Mouse (Mus musculus): ENCODE data around the gene Fasl. TPM values are rescaled to one million over a fixed set of nuclear protein-coding genes. Genes with fewer than 3 reads are reported as not detected.

Fasl gene
- polyA plus RNA-seq, 1 experiment from 2014 or later, result not detected

GRCm38 (mm10) chr1:161746542-161747302 is 41.6 kb downstream of the Fasl start:
- no peaks in the 10 kb centered on the region for H3K36me3 ChIP-seq (ENCODE audit: control insufficient read depth, insufficient read depth, low read length)
- H3K9ac ChIP-seq (ENCODE audit: low read depth, low read length), result no peak overlapping the region
- no peak for ATAC-seq
- no peak overlapping the region for H3K4me2 ChIP-seq (ENCODE audit: low read depth, low read length)
- H3K27ac ChIP-seq (ENCODE audit: low read length), result no peak overlapping the region
- WGBS, result 81% methylated on average over 25 of the region's 25 CpGs
- H3K27me3 ChIP-seq (replicated peaks; ENCODE audit: control insufficient read depth, insufficient read depth, low read length), result no peaks in the 10 kb centered on the region
- no peaks in the 10 kb centered on the region for H3K9me3 ChIP-seq (ENCODE audit: control insufficient read depth, low read length)
- H3K4me3 ChIP-seq (ENCODE audit: low read length), result no peak overlapping the region
- H3K4me1 ChIP-seq (ENCODE audit: control insufficient read depth, insufficient read depth, low read length), result no peaks in the 10 kb centered on the region

GRCm38 (mm10) chr1:161744855-161745254 is 43.4 kb downstream of the Fasl start:
- Histone ChIP-seq H3K4me3 (ENCODE audit: low read length) (no peak overlapping the region), H3K27ac (ENCODE audit: low read length) (no peak overlapping the region), H3K9ac (ENCODE audit: low read depth, low read length) (no peak overlapping the region), H3K4me2 (ENCODE audit: low read depth, low read length) (no peak overlapping the region), H3K4me1 (ENCODE audit: control insufficient read depth, insufficient read depth, low read length) (no peaks in the 10 kb centered on the region), H3K27me3 (replicated peaks; ENCODE audit: control insufficient read depth, insufficient read depth, low read length) (no peaks in the 10 kb centered on the region), H3K36me3 (ENCODE audit: control insufficient read depth, insufficient read depth, low read length) (no peaks in the 10 kb centered on the region), H3K9me3 (ENCODE audit: control insufficient read depth, low read length) (no peaks in the 10 kb centered on the region)
- ATAC-seq, result no peak
- 80% methylated on average over 4 of the region's 4 CpGs for WGBS

- Histone ChIP-seq H3K4me2 (ENCODE audit: low read depth, low read length) (no peak overlapping the region), H3K27ac (ENCODE audit: low read length) (no peak overlapping the region), H3K9ac (ENCODE audit: low read depth, low read length) (no peak overlapping the region), H3K4me1 (ENCODE audit: control insufficient read depth, insufficient read depth, low read length) (no peaks in the 10 kb centered on the region), H3K4me3 (ENCODE audit: low read length) (no peak overlapping the region), H3K27me3 (replicated peaks; ENCODE audit: control insufficient read depth, insufficient read depth, low read length) (no peaks in the 10 kb centered on the region), H3K36me3 (ENCODE audit: control insufficient read depth, insufficient read depth, low read length) (no peaks in the 10 kb centered on the region), H3K9me3 (ENCODE audit: control insufficient read depth, low read length) (no peaks in the 10 kb centered on the region)
- WGBS, result 80% methylated on average over 4 of the region's 4 CpGs
- ATAC-seq, result no peak
Observed at GRCm38 (mm10) chr1:161744209-161744608, 44.1 kb downstream of the Fasl start.

DNA sequence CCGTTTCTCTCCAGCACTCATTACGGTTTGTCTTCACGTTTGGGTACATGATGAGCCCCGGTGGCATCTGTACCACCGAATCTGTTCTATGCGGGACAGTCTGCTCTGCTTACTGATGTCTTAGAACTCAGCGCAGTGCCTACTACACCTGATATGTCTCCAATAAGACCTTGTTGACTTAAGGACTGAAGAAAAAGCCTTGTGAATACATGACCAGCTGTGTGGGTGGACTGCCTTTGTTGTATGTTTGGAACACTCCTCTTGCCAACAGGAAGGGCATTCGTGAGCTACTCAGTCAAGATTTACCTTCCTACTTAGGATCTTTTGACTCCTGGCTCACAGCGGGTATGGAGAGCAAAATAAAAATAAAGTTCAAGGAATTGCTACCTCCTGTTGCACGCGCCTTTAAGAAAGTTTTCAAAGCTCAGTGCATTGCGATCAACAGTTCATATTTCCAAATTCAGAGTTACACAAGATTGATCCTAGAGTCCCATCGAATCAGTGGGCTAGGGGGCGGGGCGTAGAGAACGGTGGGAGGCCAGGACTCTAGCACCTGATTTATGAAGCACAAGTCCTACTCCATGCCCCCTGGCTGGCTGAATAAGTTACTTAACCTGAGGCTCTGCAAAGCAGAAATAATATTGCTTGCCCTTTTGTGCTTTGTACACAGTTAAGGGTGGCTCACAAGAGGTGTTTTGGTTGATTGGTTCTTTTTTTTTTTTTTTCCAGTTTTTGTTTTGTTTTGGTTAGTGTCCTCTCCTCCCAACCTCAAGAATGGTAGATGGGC is 45.6 kb downstream of the Fasl start:
- H3K9me3 ChIP-seq (ENCODE audit: control insufficient read depth, low read length), result no peaks in the 10 kb centered on the region
- ATAC-seq, result no peak
- 85% methylated on average over 16 of the region's 16 CpGs for WGBS
- H3K27ac ChIP-seq (ENCODE audit: low read length), result no peak overlapping the region
- H3K4me1 ChIP-seq (ENCODE audit: control insufficient read depth, insufficient read depth, low read length), result no peaks in the 10 kb centered on the region
- no peaks in the 10 kb centered on the region for H3K36me3 ChIP-seq (ENCODE audit: control insufficient read depth, insufficient read depth, low read length)
- no peaks in the 10 kb centered on the region for H3K27me3 ChIP-seq (replicated peaks; ENCODE audit: control insufficient read depth, insufficient read depth, low read length)
- no peak overlapping the region for H3K4me3 ChIP-seq (ENCODE audit: low read length)
- H3K4me2 ChIP-seq (ENCODE audit: low read depth, low read length), result no peak overlapping the region
- H3K9ac ChIP-seq (ENCODE audit: low read depth, low read length), result no peak overlapping the region

- H3K4me2 ChIP-seq (ENCODE audit: low read depth, low read length), result no peak overlapping the region
- no peak for ATAC-seq
- no peak overlapping the region for H3K27ac ChIP-seq (ENCODE audit: low read length)
- no peaks in the 10 kb centered on the region for H3K9me3 ChIP-seq (ENCODE audit: control insufficient read depth, low read length)
- H3K36me3 ChIP-seq (ENCODE audit: control insufficient read depth, insufficient read depth, low read length), result no peaks in the 10 kb centered on the region
- no peaks in the 10 kb centered on the region for H3K27me3 ChIP-seq (replicated peaks; ENCODE audit: control insufficient read depth, insufficient read depth, low read length)
- no peak overlapping the region for H3K4me3 ChIP-seq (ENCODE audit: low read length)
- no peaks in the 10 kb centered on the region for H3K4me1 ChIP-seq (ENCODE audit: control insufficient read depth, insufficient read depth, low read length)
- H3K9ac ChIP-seq (ENCODE audit: low read depth, low read length), result no peak overlapping the region
- WGBS, result 3% methylated on average over 3 of the region's 3 CpGs
Observed at GRCm38 (mm10) chr1:161736848-161737247, 51.4 kb downstream of the Fasl start.

DNA sequence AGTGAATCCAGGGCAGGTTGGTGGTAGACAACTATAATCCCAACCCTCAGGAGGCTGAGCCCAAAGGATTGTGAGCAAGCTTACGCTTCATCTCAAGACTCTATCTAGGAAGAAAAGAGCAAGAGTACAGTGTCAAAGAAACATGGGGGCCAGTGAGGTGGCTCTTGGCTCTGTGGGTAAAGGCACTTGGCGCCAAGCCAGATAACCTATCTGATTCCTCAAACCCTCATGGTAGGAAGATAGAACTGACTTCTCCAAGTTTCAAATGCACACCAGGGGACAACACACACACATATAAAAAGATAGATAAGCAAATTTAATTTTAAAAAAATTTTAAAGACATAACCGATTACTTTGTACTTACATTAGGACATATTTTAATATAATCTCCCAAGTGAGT is 52.0 kb downstream of the Fasl start:
- Histone ChIP-seq H3K36me3 (ENCODE audit: control insufficient read depth, insufficient read depth, low read length) (no peaks in the 10 kb centered on the region), H3K9ac (ENCODE audit: low read depth, low read length) (no peak overlapping the region), H3K4me2 (ENCODE audit: low read depth, low read length) (no peak overlapping the region), H3K27ac (ENCODE audit: low read length) (no peak overlapping the region), H3K9me3 (ENCODE audit: control insufficient read depth, low read length) (no peaks in the 10 kb centered on the region), H3K4me1 (ENCODE audit: control insufficient read depth, insufficient read depth, low read length) (no peaks in the 10 kb centered on the region), H3K4me3 (ENCODE audit: low read length) (no peak overlapping the region), H3K27me3 (replicated peaks; ENCODE audit: control insufficient read depth, insufficient read depth, low read length) (no peaks in the 10 kb centered on the region)
- ATAC-seq, result no peak
- WGBS, result 89% methylated on average over 3 of the region's 3 CpGs

- H3K4me1 ChIP-seq (ENCODE audit: control insufficient read depth, insufficient read depth, low read length), result no peaks in the 10 kb centered on the region
- H3K27me3 ChIP-seq (replicated peaks; ENCODE audit: control insufficient read depth, insufficient read depth, low read length), result no peaks in the 10 kb centered on the region
- H3K27ac ChIP-seq (ENCODE audit: low read length), result no peak overlapping the region
- no peak overlapping the region for H3K9ac ChIP-seq (ENCODE audit: low read depth, low read length)
- no peaks in the 10 kb centered on the region for H3K36me3 ChIP-seq (ENCODE audit: control insufficient read depth, insufficient read depth, low read length)
- no peaks in the 10 kb centered on the region for H3K9me3 ChIP-seq (ENCODE audit: control insufficient read depth, low read length)
- WGBS, result 56% methylated on average over 11 of the region's 11 CpGs
- H3K4me2 ChIP-seq (ENCODE audit: low read depth, low read length), result no peak overlapping the region
- no peak overlapping the region for H3K4me3 ChIP-seq (ENCODE audit: low read length)
- no peak for ATAC-seq
Observed at GRCm38 (mm10) chr1:161735465-161736046, 52.7 kb downstream of the Fasl start.

DNA sequence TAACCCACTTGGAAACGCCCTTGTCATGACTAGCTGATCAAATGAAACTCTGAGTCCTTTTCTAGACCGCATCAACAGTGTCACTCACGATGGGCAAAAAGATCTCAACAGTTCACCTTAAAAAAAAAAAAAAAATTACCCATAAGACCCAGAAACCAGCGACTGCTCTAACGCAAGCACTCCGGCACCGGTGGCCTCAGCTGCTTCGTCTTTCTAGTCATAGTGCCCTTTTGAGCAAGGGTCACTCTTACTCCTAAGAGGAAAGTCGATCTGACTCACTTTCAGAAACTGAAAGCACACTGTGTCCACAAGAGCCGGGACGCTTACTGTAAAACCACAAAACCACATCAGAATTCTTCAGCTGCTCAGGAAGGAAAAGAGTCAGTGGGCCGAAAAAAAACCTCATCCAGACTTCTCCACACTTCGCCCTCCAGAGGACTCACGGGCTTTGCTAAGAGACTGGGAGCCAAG is 53.5 kb downstream of the Fasl start:
- no peaks in the 10 kb centered on the region for H3K4me1 ChIP-seq (ENCODE audit: control insufficient read depth, insufficient read depth, low read length)
- no peaks in the 10 kb centered on the region for H3K9me3 ChIP-seq (ENCODE audit: control insufficient read depth, low read length)
- H3K36me3 ChIP-seq (ENCODE audit: control insufficient read depth, insufficient read depth, low read length), result no peaks in the 10 kb centered on the region
- H3K27me3 ChIP-seq (replicated peaks; ENCODE audit: control insufficient read depth, insufficient read depth, low read length), result no peaks in the 10 kb centered on the region
- H3K4me3 ChIP-seq (ENCODE audit: low read length), result no peak overlapping the region
- H3K9ac ChIP-seq (ENCODE audit: low read depth, low read length), result no peak overlapping the region
- WGBS, result 79% methylated on average over 14 of the region's 14 CpGs
- no peak overlapping the region for H3K4me2 ChIP-seq (ENCODE audit: low read depth, low read length)
- no peak for ATAC-seq
- no peak overlapping the region for H3K27ac ChIP-seq (ENCODE audit: low read length)

DNA sequence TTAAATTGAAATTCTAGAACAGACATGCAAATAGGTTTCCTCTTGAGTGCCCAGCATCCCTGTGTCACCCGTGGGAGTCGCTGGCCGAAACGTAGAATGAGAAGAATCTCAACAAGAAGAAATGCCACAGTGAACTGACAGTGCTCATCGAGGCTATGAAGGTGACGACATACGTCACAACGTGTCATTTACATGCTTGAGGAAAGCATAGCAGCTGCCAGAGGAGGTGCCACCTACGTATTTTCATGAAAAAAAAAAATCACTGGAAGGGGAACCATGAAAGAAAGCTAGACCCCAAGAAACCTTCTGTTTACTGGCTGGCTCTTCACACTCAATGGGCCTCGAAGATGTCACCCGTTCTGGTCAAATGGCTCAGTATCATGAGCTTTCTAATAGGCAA is 54.0 kb downstream of the Fasl start:
- no peaks in the 10 kb centered on the region for H3K9me3 ChIP-seq (ENCODE audit: control insufficient read depth, low read length)
- no peaks in the 10 kb centered on the region for H3K36me3 ChIP-seq (ENCODE audit: control insufficient read depth, insufficient read depth, low read length)
- H3K9ac ChIP-seq (ENCODE audit: low read depth, low read length), result no peak overlapping the region
- no peaks in the 10 kb centered on the region for H3K27me3 ChIP-seq (replicated peaks; ENCODE audit: control insufficient read depth, insufficient read depth, low read length)
- no peak overlapping the region for H3K27ac ChIP-seq (ENCODE audit: low read length)
- no peaks in the 10 kb centered on the region for H3K4me1 ChIP-seq (ENCODE audit: control insufficient read depth, insufficient read depth, low read length)
- no peak for ATAC-seq
- no peak overlapping the region for H3K4me3 ChIP-seq (ENCODE audit: low read length)
- no peak overlapping the region for H3K4me2 ChIP-seq (ENCODE audit: low read depth, low read length)
- 89% methylated on average over 11 of the region's 11 CpGs for WGBS

Measured in intestine, embryonic 16.5 days (tissue).